Mouse (Mus musculus) right cerebral cortex, adult 2 months (tissue): ENCODE results near the gene Klre1.
"Not testable (repeated sequence)": the region's sequence is repeated elsewhere in the genome, so short reads cannot be mapped to it uniquely, and the experiment has no call there.

Source experiments
- DNase-seq, 2 experiments: peaks; one replicate each; pipeline ENCODE4 v3.0.0; 2021 to 2022; ENCODE audit warnings: low spot score in 2 of 2

Gene Klre1

GRCm38 (mm10) chr6:129583014-129583413 lies 5.3 kb downstream of the Klre1 start:
- no peak for DNase-seq

GRCm38 (mm10) chr6:129591508-129591907 lies 13.8 kb downstream of the Klre1 start, which contains the start of gene Klrd1:
Klrd1 (plus strand) TSS chr6:129591782.
- no peak for DNase-seq

GRCm38 (mm10) chr6:129608372-129608771 lies 30.7 kb downstream of the Klre1 start:
- DNase-seq = no peak

- no peak for DNase-seq
Observed at GRCm38 (mm10) chr6:129623735-129624134, 46.0 kb downstream of the Klre1 start, which contains the start of gene Klrk1. Klrk1 (minus strand) TSS chr6:129623864.

GRCm38 (mm10) chr6:129631046-129631445 lies 53.3 kb downstream of the Klre1 start:
- DNase-seq = not testable (repeated sequence)
